Mouse (Mus musculus): ENCODE data around the gene Pim3.
A peak's percentile ranks its signal among the peaks of the same experiment; 100 is the strongest.

Pim3 gene

DNA sequence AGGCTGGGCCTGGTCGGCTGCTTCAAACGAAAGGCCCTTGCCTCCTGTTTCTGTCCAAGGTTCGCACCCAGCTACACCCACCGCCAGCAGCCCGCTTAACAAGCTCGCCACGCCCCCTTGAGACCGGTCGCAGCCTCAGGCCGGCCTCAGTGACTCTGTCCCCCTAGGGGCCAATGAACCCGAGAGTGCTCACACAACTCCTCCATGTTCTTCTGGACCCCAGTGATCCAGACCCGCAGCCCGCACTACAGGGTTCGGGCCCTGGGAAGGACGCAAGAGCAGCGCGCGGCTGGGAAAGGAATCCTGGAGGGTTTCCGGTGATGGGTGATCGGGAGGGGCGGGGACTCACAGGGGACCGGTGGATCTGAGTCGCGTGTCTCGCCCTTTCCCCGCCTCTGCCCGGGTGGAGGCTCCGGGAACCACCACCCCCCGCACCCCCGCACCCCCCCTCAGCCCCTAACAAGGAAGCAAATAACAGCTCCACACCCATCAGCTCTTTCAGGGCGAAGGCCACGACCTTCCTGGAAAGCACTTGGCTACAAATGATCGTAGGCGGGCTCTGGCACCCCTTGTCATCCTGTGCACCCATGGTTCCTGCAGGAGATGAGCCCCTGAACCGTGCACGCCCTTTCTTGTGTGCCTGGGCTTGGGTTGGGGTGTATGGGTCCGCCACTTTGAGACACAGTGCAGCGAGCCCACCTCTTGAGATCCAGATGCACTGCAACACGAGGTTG is 24.6 kb upstream of the Pim3 start:
- peak; percentile 46 to 53 for DNase-seq (ENCODE audit: low spot score in 2 of 2)

DNA sequence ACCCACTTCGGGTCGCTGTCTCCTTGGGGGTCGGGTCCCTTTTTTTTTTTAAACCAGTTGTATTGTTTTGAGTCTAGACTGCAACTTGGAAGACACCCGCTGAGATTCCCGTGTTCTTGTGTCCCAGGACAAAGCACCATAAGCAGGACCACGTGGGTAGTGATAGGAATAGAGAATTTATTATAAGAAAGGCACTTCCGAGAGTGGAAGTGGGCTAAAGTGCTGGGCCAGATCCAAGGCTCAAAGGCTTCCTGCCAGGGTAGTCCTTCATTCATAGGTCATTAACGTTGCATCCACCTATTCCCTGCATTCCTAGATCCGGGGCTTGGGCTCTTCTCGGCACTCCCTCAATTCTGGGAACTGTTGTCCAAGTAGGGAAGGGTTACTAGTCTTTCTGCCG is 24.0 kb upstream of the Pim3 start:
- DNase-seq (ENCODE audit: low spot score in 2 of 2) = no peak

DNA sequence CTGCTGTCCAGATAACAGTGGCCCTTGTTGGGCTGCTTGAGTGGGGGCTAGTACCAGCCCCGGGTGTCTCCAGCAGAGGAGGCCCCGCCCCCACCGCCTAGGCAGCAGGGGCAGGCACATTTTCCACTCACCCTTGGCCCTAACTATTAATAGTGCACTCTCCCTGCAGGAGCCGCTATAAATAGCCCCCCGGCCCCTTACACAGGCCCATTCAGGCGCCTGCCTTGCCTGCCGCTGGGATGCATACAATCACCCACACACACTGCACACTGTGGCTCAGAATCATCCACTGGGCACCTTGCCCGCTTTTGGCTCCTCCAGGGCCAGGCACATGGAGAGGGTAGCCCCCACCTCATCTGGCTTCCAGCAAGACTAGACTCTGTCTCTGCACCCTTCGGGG is 22.7 kb upstream of the Pim3 start:
- DNase-seq (ENCODE audit: low spot score in 2 of 2) = no peak

DNA sequence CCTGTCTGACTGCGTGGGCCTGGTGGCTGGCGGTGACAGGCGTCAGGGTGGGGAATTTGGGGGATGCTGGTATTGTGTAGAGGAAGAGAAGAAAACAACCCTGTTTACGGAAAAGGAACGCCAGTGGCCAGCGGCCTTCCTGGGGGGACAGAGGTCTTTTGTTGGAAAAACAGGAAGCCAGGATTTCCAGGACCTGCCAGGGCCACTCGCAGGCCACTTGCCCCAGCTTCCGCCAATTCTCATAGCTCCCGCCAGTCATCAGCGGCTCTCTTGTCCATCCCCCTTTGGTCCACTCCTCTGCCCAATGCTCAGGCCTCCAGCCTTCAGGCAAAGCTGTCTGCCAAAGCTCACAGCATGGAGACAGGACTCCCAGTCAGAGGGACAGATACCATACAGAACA is 21.9 kb upstream of the Pim3 start:
- DNase-seq (ENCODE audit: low spot score in 2 of 2) = no peak

DNA sequence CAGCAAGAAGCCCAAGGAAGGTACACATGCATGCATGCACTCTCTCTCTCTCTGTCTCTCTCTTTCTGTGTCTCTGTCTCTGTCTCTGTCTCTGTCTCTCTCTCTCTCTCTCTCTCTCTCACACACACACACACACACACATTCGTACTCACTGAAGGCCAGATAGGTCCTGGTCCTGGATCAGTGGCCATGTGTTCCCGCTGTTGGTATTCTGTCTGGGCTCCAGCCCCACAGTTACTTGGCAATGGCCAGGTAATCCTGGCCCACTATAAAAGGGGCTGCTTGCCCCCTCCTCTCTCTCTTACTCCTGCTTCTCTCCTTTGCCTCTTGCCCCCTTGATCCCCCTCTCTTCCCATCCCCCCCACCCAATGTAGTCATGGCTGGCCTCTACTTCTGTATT is 20.8 kb upstream of the Pim3 start:
- no peak for DNase-seq (ENCODE audit: low spot score in 2 of 2)

DNA sequence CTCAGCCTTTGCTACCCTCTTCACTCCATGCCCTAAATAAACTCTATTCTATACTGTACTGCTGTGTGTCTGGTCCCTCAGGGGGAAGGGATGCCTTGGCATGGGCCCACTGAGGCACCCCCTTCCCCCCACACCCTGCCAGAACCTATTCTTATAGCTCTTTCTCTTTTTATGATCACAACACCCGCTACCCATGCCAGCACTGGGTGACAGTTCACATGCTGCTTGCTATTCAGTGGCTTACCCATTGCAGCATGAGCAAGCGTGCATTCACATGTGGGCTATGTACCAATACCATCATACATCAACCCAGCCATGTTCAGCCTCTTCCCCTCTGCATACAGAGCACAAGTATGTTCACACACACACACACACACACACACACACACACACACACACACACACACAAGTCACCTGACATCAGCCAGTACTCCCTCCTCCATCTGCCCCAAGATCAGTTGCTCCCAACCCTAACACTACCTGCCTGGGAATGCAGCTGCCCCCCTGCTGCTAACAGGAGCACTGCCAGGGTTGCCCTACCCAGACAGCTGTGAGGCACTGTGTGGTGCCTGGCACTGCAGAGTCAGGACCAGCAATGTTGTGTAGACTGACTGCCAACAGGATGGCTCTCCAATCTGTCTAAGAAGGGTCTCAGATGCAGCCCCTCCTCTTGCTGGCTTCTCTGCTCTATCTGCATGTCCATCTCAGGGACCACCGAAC is 20.2 kb upstream of the Pim3 start:
- no peak for DNase-seq (ENCODE audit: low spot score in 2 of 2)

DNA sequence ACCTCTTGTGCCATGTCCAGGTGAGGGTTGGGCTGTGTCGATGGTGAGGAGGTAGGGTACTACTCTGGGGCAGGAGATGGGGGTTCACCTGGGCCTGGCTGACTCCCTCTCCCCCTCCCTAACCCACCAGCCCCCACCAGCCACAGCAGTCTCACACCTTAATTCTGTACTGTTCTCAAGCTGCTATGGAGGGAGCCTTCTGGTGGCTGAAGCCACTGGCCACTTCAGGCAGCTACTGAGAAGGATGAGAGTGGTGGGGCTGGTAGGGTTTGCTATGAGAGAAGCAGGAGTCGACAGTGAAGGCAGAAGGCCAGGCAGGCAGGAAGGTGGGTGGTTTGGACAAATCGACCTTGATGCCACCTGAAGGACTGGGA is 19.7 kb upstream of the Pim3 start:
- DNase-seq (ENCODE audit: low spot score in 2 of 2) = no peak

DNA sequence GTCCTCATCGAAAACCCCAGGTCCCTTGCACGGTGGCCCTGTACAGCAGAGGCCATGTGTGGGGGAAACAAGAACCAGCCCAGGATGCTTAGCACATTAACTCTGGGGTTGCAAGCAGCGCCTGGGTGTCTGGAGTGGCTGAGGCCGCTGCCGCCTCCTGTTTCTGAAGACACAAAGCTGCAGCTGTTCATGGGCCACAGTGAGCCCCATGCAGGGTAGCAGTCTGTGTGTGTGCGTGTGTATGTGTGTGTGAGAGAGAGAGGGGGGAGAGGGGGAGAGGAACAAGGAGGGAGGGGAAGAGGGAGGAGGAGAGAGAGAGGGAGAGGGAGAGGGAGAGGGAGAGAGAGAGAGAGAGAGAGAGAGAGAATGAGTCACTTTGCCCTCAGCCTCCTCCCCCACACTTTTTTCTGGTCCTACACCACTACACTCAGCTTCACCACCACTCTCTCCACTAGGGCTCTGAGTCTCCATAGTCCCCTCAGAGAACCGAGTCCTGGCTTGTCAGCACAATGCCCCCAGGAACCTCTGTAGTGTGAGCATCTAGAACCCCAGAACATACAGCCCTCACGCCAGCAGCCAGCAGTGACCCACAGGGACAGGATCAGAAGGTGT is 18.4 kb upstream of the Pim3 start:
- no peak for DNase-seq (ENCODE audit: low spot score in 2 of 2)

DNA sequence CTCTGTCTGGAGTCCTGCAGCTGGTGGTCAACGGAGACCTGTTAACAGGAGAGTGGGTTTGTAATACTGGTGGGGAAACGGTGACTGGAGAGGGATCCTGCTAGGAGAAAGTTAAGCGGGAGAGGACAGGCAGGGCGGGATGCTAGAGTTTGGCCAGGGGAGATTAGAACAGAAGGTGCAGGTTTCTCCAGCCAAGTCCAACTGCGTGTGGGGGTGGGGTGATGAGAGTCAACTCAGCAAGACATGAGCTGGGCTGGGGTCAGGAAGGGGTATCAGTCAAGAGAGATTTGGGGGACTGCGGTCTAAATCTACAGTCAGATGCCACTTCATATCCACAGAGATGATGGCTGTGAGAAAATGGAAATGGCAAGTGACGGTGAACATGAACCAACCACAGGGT is 17.0 kb upstream of the Pim3 start:
- DNase-seq (ENCODE audit: low spot score in 2 of 2) = no peak

- no peak for DNase-seq (ENCODE audit: low spot score in 2 of 2)
These were observed 13.3 kb upstream of the Pim3 start for GRCm38 (mm10) chr15:88848661-88849060.

GRCm38 (mm10) chr15:88849621-88850020 is 12.4 kb upstream of the Pim3 start:
- DNase-seq (ENCODE audit: low spot score in 2 of 2) = no peak

DNA sequence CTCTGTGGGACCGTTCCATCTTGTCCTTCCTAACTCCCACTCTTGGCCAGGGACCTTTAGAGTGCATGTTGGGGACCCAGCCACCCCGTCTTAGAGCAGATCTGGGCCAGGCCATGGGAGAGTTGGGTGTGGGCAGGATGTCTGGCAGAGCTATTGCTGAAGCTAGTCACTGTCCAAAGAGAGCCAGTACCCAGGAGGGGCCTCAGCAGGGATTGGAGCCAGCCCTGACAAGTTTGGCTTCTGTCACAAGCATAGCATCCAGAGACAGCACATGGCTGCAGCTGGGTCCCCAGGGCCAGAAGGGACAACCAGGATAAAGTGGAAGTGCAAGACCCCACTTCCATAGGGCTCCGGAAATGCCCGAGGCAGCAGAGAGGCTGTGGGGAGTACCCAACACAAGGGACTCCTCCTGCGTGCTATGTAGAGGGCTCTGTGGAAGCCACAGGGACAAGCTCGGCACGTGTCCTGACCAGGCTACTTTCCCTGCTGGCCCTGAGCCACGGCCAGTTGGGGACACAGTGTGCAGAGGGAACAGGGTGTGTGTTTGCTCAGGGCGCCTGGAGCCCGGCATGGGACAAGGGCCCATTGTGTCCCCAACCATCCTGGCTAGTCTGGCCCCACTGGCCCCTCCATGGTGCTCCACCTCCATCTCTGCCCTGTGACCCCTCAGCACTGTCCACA is 11.7 kb upstream of the Pim3 start:
- DNase-seq (ENCODE audit: low spot score in 2 of 2) = no peak

DNA sequence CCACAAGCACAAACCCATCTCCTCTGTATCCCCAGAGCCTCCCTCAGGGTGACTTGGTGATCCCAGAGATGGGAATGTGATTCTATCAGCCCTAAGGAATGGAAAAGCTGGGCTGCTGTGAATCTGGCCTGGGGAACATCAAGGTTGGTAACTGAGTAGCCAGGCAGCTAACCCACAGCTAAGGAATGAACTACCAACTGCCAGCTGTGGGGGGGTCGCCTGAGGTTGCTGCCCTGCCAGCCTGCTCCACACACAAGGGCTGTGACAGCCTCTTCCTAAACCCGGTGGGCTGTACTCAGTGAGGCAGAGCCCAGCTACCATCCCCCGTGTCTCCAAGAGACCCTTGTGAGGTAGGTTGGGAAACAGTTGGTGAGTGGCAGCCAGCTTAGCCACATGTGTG is 10.9 kb upstream of the Pim3 start:
- no peak for DNase-seq (ENCODE audit: low spot score in 2 of 2)

GRCm38 (mm10) chr15:88851507-88852149 is 10.4 kb upstream of the Pim3 start:
- DNase-seq (ENCODE audit: low spot score in 2 of 2) = no peak

DNA sequence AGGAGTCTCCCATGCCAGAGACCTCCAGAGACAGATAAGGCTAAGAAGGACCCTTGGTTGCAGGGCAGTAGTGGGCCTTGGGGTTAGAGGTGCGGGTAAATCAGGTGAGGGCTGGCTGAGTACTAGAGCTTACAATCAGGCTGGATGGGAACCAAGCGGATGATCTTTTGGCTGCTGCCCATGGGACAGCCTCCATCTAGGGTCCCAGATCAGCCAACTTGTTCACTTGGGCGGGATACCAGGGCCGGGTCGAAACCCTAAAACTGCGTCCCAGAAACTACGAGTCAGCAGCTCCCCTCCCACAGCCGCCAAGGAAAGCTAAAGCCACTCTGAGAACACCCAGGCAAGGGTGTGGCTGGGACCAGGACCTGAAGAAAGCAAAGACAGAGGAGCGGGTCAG is 8.9 kb upstream of the Pim3 start:
- no peak for DNase-seq (ENCODE audit: low spot score in 2 of 2)

DNA sequence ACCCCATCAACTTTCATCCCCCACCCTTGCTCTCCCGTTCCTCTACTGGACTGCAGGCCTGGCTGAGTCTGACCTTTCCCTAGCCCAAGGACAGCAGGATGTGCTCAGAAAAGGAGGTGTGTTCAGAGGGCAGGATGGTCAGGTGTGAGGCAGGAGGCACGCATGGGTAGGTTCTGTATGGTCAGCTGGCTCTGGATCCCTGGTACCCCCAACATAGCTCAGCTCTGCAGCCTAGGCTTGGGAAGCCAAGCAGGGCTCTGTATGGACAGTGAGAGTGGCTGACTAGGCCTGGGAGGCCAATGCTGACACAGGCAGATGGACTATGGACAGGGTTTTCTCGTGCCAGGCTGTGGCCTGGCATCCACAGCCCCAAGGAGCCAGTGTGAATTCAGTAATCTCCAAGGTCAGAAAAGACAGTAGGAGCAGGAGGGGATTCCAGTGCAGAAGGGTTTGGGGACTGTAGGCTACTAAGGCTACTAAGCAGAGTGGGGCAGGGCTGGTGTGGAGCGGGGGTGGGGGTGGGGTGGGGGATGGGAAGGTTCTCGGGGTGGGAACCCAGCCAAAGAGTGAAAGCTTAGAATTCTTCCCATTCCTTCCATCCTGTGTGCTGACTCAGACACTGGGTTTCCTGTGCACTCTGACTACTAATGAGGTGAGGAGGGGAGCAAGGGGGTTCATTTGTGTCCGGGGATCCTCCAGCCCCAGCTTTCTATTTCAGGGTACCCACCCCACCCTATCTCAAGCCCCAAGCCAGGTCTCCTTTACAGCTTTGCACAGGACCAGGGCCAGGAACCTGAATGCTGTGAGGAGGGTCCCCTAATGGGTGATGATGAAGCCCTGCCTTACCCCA is 7.6 kb upstream of the Pim3 start:
- DNase-seq (ENCODE audit: low spot score in 2 of 2) = no peak

DNA sequence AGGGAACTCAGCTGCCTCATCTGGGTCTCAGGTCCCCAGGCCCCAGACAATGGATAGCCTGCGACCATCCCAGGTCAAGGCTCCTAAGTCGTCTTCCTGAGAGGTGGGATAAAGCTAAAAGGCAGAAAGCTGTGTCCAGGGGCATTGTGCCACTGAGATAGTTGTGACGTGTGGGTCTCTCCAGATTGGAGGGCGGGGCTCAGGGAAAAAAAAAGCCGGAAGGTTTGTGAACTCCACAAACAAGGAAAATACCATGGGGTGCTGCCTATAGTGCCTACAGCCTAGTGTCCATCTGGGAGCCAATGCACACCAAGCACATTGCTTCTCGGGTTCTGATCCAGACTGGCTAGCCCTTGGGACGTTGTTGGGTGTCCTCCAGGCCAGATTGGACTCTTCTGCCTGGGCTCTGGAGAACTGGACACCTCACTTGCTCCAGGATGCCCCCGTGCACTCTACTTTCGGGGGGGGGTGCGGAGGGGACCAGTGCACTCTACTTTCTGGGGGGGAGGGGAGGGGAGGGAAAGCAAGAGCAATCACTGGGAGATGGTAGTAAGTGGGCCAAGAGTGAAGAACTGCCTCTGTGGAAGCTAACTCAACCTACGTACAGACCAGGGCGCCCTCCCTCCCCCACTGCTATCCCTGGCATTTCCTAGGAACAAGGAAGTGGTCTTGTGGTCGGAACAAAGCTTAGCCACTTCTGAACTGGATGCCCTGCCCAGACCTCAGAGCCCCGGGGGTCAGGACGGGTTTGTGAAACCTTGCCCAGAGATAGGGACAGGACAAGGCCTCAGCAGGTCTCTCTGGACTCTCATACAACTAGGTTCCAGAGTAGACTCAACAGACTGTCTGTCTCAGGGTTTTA is 6.8 kb upstream of the Pim3 start:
- DNase-seq (ENCODE audit: low spot score in 2 of 2) = no peak

DNA sequence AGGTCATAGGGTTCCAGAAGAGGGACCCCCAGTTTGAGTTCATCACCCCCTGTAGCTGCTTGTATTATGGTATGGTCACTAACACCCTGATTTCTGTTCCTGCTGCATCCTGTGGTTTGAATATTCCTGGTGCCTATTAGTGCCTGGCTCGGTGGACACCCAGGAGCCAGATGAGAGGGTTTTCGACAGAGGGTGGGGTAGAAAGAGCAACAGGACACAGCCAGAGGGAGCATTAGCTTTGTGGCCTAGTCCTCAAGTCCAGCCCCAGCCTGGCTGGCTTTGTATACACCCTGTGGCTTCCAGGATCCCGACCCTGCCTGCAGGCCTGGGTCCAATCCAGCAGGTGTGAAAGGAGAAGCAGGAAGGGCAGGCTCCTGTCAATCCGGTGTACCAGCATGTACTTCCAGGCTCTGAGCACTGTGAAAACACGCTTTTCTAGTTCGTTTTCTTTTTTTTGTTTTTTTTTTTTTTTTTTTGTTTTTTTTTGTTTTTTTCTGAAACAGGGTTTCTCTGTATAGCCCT is 6.0 kb upstream of the Pim3 start:
- DNase-seq (ENCODE audit: low spot score in 2 of 2) = no peak

DNA sequence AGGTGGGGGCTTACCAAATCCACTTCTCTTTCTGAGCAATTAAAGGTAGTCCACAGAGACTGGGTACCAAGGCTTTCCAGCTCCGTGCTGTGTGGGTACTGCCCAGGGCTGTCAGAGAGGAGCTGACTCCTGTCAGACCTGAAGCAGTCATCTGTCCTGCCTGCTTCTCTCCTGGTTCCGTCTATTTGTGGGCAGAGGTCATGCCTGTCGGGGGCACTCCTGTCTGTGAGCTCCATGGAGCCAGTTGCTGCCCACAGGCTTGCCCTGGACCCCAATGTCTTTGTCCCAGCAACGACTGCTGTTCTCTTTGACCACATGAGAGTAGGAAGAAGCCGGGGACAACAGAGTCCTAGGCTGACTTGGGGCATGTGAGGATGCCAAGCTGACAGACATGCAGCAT is 5.4 kb upstream of the Pim3 start:
- DNase-seq (ENCODE audit: low spot score in 2 of 2) = no peak

GRCm38 (mm10) chr15:88857361-88857760 is 4.6 kb upstream of the Pim3 start:
- no peak for DNase-seq (ENCODE audit: low spot score in 2 of 2)

Data from natural killer cell, adult 2 months (primary cell).